Mouse (Mus musculus) forebrain, embryonic 10.5 days (tissue): Measurements from ENCODE around the gene Cd80. TPM values are rescaled to one million over a fixed set of nuclear protein-coding genes. Genes with fewer than 3 reads are reported as not detected.
A peak's percentile ranks its signal among the peaks of the same experiment; 100 is the strongest.
"Not testable (repeated sequence)": the region's sequence is repeated elsewhere in the genome, so short reads cannot be mapped to it uniquely, and the experiment has no call there.

Experiments
- DNase-seq: peaks from one replicate; pipeline ENCODE4 v3.0.0-alpha.2; 2017; ENCODE audit warnings: low spot score; ENCODE audit errors: extremely low spot score
- H3K27ac ChIP-seq: fragments of 300-500 bp; sonication (generic); 2 replicates; pipeline ENCODE4 v1.5.1; 2016; ENCODE audit warnings: mild to moderate bottlenecking
- H3K27me3 ChIP-seq: fragments of 300-500 bp; sonication (generic); 2 replicates; pipeline ENCODE4 v1.6.1; 2016; ENCODE audit warnings: mild to moderate bottlenecking; ENCODE audit not compliant: poor library complexity, severe bottlenecking
- H3K36me3 ChIP-seq: fragments of 300-500 bp; sonication (generic); replicated peaks from 2 replicates; pipeline ENCODE4 v1.6.1; 2016; ENCODE audit warnings: mild to moderate bottlenecking, moderate library complexity
- H3K4me1 ChIP-seq: fragments of 300-500 bp; sonication (generic); 2 replicates; pipeline ENCODE4 v1.6.1; 2016
- H3K4me3 ChIP-seq: fragments of 300-500 bp; sonication (generic); 2 replicates; pipeline ENCODE4 v1.5.1; 2016; ENCODE audit warnings: mild to moderate bottlenecking, moderate library complexity
- H3K9me3 ChIP-seq: fragments of 300-500 bp; sonication (generic); 2 replicates; pipeline ENCODE4 v1.6.1; 2016; ENCODE audit warnings: mild to moderate bottlenecking, moderate library complexity
- WGBS: fragments of 180-500 bp; shearing (Covaris S2); methylation state at CpG from one replicate; pipeline ENCODE4 v1.1.7; 2016; 5-methylcytosine and 5-hydroxymethylcytosine counted together
- polyA plus RNA-seq: library from polyadenylated mRNA; unstranded; fragments of >200 nt; fragmentation: Nextera tagmentation; extraction: Ambion mirVana; gene quantifications from 2 replicates; pipeline ENCODE4 v1.2.1, GENCODE M21; 2016

Cd80 gene
- polyA plus RNA-seq, 1 experiment from 2014 or later, result 0.61 TPM

DNA sequence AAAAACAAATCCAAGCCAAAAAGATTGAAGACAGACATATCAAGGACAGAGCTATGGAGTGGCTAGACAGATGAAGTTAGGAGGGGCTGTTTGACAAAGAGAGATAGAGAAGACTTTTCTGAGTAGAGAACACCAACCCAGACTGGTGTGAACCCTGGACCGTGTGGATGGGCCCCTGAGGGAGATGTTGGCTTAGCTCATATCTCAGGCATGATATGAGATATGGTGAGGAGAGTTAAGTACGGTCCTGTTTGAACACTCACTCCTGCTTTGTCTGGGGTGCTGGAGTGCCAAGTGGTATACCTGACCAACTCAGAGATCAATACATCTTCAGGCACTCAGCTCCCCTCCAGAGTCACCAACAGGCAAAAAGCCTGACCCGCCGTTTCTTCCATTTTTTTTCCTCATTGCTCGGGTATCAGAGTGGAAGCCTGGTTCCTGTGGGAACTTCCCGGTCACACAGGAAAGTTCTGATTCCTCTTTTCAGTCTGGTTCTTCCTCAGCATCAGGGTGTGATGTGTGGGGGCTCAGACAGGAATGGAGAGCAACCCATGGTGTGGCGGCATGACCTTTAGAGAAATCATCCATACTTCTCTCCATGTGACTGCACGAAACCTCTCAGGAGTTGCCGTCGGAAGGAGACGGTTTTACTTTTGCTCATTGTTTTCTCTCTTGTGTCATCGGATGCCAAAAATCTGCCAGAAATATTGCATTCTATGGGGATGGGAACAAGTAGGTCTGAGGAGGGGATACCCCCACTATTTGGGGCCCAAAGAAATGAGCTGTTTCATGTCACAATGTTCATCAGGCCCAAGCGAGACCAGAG lies 11.9 kb downstream of the Cd80 start:
- Histone ChIP-seq H3K27me3 (no peaks in the 10 kb centered on the region), H3K27ac (no peak overlapping the region), H3K9me3 (no peaks in the 10 kb centered on the region), H3K4me1 (0 out of 2 replicates have a peak, but pooled peaks cover 4% of the 10 kb centered on the region), H3K4me3 (no peak overlapping the region), H3K36me3 (no peaks in the 10 kb centered on the region)
- DNase-seq, result no peak
- 88% methylated on average over 13 of the region's 13 CpGs for WGBS

GRCm38 (mm10) chr16:38467917-38468705 lies 12.8 kb downstream of the Cd80 start:
- Histone ChIP-seq H3K36me3 (no peaks in the 10 kb centered on the region), H3K4me1 (0 out of 2 replicates have a peak, but pooled peaks cover 4% of the 10 kb centered on the region), H3K9me3 (no peaks in the 10 kb centered on the region), H3K27ac (no peak overlapping the region), H3K4me3 (no peak overlapping the region), H3K27me3 (no peaks in the 10 kb centered on the region)
- 83% methylated on average over 8 of the region's 8 CpGs for WGBS
- no peak for DNase-seq

GRCm38 (mm10) chr16:38468706-38469018 lies 13.3 kb downstream of the Cd80 start:
- WGBS, result 39% methylated on average over 3 of the region's 3 CpGs
- Histone ChIP-seq H3K27ac (no peak overlapping the region), H3K4me3 (no peak overlapping the region), H3K27me3 (no peaks in the 10 kb centered on the region), H3K9me3 (no peaks in the 10 kb centered on the region), H3K4me1 (0 out of 2 replicates have a peak, but pooled peaks cover 4% of the 10 kb centered on the region), H3K36me3 (no peaks in the 10 kb centered on the region)
- no peak for DNase-seq

- Histone ChIP-seq H3K27me3 (no peaks in the 10 kb centered on the region), H3K36me3 (no peaks in the 10 kb centered on the region), H3K4me1 (0 out of 2 replicates have a peak, but pooled peaks cover 4% of the 10 kb centered on the region), H3K27ac (no peak overlapping the region), H3K4me3 (no peak overlapping the region), H3K9me3 (no peaks in the 10 kb centered on the region)
- DNase-seq, result no peak
- WGBS, result 80% methylated on average over 8 of the region's 8 CpGs
Observed at GRCm38 (mm10) chr16:38469437-38469836, 14.1 kb downstream of the Cd80 start.

DNA sequence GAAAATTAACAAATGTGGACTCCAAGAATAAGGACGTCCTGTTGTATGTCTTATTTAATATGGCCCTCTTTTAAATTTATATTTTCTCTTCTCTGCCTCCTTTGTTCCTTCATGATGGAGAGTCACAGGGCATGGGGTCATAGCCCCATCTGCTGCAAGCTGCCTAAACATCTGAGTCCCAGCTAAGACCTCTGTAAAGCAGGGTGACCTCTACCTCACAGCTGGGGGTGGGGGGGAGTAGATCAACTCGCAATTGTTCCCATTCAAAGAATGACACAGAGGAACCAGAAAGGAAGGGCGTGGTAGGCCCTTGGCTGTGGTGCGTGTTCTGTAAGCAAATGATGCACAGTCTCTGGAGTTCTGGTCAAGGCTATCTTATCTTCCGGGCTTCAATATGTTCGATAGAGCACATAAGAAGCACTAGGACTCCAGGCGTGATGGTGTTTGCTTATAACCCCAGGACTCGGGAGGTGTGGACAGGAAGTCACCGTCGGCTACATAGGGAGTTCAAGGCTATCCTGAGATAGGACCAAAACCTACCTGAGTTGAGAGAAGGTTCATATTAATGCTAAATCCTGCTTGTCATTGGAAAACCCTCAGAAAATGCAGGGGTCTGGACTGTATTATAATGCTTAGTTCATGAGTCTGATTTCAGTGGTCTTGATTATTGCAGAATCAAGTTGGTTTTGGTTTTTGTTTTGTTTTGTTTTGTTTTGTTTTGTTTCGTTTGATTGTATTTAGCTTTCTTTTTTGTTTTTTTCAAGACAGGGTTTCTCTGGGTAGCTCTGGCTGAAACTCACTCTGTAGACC lies 16.5 kb downstream of the Cd80 start:
- peaks cover 1% of the 10 kb centered on the region; the same call in 1 of the 2 replicates for H3K27me3 ChIP-seq
- no peak for DNase-seq
- 83% methylated on average over 11 of the region's 11 CpGs for WGBS

DNA sequence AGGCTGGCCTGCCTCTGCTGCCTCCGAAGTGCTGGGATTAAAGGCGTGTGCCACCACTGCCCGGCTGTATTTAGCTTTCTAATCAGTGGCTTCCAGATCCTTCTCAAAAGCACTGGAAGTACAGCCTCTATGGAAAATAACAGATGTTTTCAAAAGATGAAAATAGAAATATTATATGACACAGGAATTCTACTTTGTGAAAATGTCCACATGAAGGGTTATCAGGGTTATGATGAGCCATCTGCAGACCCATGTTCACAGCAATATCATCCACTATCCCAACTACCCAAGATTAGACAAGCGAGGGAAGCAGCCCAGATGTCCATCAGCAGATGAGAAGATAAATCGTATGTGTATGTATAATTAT lies 17.1 kb downstream of the Cd80 start:
- H3K27me3 ChIP-seq, result peaks cover 7% of the 10 kb centered on the region; the same call in 1 of the 2 replicates
- WGBS, result 89% methylated on average over 5 of the region's 5 CpGs
- DNase-seq, result no peak
- peaks cover 16% of the 10 kb centered on the region for H3K4me1 ChIP-seq
- no peaks in the 10 kb centered on the region for H3K36me3 ChIP-seq
- H3K27ac ChIP-seq, result no peak overlapping the region
- no peaks in the 10 kb centered on the region for H3K9me3 ChIP-seq
- H3K4me3 ChIP-seq, result no peak overlapping the region

More for the DNA sequence above, 16.5 kb downstream of the Cd80 start:
- Histone ChIP-seq H3K36me3 (no peaks in the 10 kb centered on the region), H3K9me3 (no peaks in the 10 kb centered on the region), H3K27ac (no peak overlapping the region), H3K4me1 (peaks cover 12% of the 10 kb centered on the region), H3K4me3 (no peak overlapping the region)

- H3K9me3 ChIP-seq, result no peaks in the 10 kb centered on the region
- peaks cover 16% of the 10 kb centered on the region for H3K4me1 ChIP-seq
- H3K4me3 ChIP-seq, result no peak overlapping the region
- H3K27ac ChIP-seq, result no peak overlapping the region
- H3K27me3 ChIP-seq, result peaks cover 10% of the 10 kb centered on the region
- WGBS, result 90% methylated on average over 5 of the region's 5 CpGs
- no peaks in the 10 kb centered on the region for H3K36me3 ChIP-seq
- DNase-seq, result no peak
Observed at GRCm38 (mm10) chr16:38473661-38474060, 18.3 kb downstream of the Cd80 start.

- peaks cover 10% of the 10 kb centered on the region for H3K27me3 ChIP-seq
- no peak for DNase-seq
- peaks cover 13% of the 10 kb centered on the region for H3K4me1 ChIP-seq
- no peak overlapping the region for H3K4me3 ChIP-seq
- H3K36me3 ChIP-seq, result no peaks in the 10 kb centered on the region
- no peak overlapping the region for H3K27ac ChIP-seq
- WGBS, result 90% methylated on average over 9 of the region's 9 CpGs
- no peaks in the 10 kb centered on the region for H3K9me3 ChIP-seq
Observed at GRCm38 (mm10) chr16:38474677-38475286, 19.4 kb downstream of the Cd80 start.

DNA sequence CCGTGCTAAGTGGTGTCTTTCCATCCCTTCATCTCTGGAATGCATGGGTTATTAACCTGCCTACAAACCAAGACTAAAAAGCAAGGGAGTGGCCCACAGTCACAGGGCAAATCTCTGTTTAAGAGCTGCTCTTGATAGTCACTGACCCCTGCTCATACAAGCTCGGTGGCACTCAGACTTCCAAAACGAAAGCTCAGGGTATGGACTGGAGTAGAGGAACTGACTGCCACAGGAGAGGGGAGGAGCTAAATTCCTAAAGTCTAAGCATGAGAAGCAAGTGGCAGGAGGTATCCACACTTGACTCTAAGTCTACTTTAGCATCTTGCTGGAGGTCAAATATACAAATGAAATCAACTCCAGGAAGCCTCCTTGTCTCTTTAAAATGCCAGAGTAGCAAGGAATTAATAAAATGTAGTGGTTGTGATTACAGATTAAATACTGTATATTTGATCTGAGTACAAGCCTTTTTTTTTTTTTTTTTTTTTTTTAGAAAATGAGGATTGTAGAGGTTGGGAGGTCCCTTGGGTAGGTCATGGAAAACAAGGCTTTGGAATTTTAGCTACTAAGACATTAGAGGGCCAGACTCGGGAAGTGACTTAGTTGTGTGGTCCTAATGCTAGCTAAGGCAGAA lies 20.4 kb downstream of the Cd80 start:
- 63% methylated on average over 4 of the region's 4 CpGs for WGBS
- peaks cover 13% of the 10 kb centered on the region for H3K4me1 ChIP-seq
- H3K36me3 ChIP-seq, result no peaks in the 10 kb centered on the region
- H3K9me3 ChIP-seq, result no peaks in the 10 kb centered on the region
- peak overlapping the region; percentile 50; the same call in 1 of the 2 replicates for H3K4me3 ChIP-seq
- no peak for DNase-seq
- peaks cover 12% of the 10 kb centered on the region for H3K27me3 ChIP-seq
- peak overlapping the region; percentile 80 for H3K27ac ChIP-seq

DNA sequence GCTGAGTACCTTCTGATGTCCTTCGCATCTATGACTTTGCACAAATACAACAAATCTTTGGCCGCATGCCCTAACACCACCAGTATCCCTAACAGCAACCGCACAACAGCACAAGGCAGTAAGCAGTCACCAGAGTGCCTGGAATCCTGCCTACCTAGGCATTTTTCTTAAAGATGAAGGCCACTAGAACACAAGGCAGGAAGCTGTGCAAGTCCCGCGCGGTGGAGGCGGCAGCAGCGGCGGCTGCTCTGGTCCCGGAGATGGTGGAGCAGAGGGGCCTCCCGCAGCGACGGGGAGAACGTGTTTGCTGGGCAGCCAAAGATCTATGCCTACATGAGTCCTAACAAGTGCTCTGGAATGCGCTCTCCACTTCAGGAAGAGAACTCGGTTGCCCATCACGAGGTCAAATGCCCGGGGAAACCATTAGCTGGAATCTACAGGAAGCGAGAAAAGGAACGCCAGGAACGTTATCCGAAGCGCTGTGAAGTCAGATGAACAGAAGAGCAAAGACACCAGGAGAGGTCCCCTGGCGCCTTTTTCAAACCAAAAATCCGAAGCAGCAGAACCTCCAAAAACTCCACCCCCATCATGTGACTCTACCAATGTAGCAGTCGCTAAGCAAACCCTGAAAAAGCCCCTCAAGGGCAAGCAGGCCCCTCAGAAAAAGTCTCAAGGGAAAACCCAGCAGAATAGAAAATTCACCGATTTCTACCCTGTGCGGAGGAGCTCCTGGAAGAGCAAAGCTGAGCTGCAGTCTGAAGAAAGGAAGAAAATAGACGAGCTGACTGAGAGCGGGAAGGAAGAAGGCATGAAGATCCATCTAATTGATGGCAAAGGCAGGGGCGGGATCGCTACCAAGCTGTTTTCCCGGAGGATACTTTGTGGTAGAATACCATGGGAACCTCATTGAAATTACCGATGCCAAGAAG lies 21.2 kb downstream of the Cd80 start:
- Histone ChIP-seq H3K4me3 (peak overlapping the region; percentile 50), H3K27ac (peak overlapping the region; percentile 80), H3K9me3 (no peaks in the 10 kb centered on the region), H3K4me1 (peaks cover 13% of the 10 kb centered on the region), H3K27me3 (peaks cover 18% of the 10 kb centered on the region), H3K36me3 (no peaks in the 10 kb centered on the region)
- peak; percentile 53 for DNase-seq
- 12% methylated on average over 34 of the region's 34 CpGs for WGBS

DNA sequence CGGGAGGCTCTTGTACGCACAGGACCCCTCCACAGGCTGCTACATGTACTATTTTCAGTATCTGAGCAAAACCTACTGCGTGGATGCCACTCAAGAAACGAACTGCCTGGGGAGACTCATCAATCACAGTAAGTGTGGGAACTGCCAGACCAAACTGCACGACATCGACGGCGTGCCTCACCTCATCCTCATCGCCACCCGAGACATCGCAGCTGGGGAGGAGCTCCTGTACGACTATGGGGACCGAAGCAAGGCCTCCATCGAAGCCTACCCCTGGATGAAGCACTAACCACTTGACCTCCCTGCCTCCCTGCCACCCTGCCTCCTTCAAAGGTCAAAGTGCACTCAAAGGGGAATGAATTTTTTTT lies 21.9 kb downstream of the Cd80 start:
- Histone ChIP-seq H3K4me1 (peaks cover 13% of the 10 kb centered on the region), H3K27me3 (peaks cover 24% of the 10 kb centered on the region), H3K4me3 (peak overlapping the region; percentile 50)
- not testable (repeated sequence) for DNase-seq, H3K36me3 ChIP-seq, H3K9me3 ChIP-seq, H3K27ac ChIP-seq
- WGBS, result 69% methylated on average over 14 of the region's 14 CpGs
